Mouse (Mus musculus) gonadal fat pad, adult 2 months (tissue): ENCODE measurements around the gene Piezo1. TPM values are rescaled to one million over a fixed set of nuclear protein-coding genes. Genes with fewer than 3 reads are reported as not detected.
"Not testable (repeated sequence)": the region's sequence is repeated elsewhere in the genome, so short reads cannot be mapped to it uniquely, and the experiment has no call there.

Source experiments
- DNase-seq: peaks from one replicate; pipeline ENCODE4 v3.0.0-alpha.2; 2012; ENCODE audit warnings: low read depth
- polyA plus RNA-seq: library from polyadenylated mRNA; depleted of rRNA; stranded (reverse); fragments of >200 nt; gene quantifications from 2 replicates; pipeline ENCODE4 v1.2.3, GENCODE M21; 2012; rRNA removed

The Piezo1 gene
- 161 and 162 TPM in 2 replicates for polyA plus RNA-seq

DNA sequence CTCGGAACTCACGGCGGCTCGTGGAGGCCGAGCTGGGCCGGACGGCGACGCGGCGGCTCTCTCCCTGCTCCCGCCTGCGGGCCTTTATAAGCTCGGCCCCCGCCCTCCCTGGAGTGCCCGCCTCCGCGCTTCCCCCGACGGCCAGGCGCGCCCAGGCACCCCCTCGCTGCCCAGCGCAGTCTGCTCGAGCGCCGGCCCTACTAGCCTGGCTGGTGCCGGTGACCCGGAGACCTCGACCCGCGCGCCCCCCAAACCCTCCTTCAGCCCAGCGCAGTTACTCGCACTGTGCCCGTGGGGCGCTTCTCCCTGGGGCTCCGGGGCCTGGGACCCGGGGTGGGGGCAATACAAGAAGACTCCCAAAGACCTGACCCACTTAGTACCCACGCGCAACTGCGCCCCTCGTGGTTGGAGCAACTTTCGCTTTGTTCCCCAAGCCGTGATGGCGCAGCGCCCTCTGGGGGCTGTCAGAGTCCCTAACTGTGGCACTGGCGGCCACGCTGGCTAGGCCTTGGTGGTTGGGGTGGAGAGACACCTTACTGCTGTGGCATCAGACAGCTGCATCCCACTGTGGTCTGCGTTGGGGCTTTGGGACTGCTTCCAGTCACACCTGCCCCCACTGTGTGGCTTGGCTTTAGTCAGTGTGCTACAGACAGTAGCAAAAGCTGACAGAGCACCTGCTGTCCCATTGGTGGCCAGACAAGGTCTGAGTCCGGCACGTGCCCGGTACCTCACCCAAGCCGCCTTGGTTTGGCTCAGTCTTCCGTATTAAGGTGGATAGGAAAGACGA is at the start of gene Piezo1:
TSS of gene Piezo1 (minus strand) at position 65 of the 787 bp plus-strand sequence.
- DNase-seq: no peak

DNA sequence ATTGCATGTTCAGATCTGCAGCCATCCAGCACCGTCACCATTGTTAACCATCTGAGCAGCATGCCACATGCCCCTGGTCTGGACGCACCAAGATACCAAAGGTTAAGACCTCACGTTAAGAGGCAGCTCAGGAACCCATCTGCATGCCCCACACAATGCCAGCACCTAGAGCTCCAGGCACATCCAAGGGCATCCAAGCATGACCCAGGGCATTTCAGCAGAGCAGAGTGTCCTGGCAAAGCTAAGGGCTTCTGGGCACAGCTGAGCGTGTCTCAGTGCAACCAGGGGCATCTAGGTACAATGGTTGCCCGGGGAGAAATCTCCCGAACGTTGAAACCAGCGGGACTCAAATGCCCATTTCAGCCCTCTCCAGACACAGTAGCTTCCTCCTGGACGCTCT is 49.5 kb upstream of the Piezo1 start:
- no peak for DNase-seq

DNA sequence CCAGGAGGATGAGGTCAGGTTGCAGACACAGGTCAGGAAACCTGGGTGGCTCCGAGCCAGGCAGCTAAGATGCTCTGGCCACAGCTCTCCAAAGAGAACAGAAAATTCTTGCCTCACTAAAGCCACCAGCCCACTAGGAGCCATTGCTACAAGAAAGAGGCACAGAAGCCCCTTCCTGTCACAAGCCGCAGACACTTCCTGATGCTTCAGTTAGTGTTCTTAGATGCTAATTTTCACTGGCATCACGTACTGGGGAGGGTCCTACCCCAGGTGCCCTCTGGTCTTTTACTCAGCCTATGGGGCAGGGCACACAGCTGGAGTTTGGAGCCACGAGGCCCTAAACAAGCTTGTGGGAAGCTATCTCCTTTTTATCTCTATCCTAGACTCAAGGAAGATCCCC is 44.9 kb upstream of the Piezo1 start:
- no peak for DNase-seq

DNA sequence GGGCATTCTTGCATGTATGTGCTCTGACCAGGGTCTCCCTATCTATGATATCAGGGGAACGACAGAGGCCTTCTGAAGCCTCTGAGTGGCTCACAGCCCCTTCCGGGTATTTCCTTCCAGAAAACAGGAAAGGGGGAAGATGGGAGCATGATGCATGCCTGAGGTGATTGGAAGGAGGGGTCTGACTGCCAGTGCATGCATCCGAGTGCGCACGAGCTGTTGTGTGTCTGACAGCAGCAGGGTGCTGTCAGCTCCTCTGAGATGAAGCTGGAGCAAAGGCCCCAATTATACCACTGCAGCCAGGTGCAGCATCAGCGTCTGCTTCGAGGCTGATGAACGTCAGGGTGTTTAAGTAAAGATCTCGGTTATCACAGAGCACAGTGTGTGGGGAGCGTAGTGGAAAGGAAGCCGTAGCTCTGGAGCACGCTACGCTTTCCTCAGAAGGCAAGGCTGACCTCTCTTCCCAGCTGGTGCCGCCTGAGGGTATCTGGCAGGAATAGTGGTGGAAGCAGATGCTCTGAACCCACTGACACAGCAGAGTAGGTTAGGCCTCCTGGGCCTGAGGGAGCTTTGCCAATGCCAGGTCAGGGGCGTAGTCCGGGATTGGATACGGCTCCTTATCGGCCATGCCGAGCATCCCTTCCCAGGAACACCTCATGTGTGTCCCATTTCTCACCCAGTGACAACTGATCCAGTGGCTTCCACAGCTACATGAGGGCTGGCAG is 42.8 kb upstream of the Piezo1 start:
- no peak for DNase-seq

DNA sequence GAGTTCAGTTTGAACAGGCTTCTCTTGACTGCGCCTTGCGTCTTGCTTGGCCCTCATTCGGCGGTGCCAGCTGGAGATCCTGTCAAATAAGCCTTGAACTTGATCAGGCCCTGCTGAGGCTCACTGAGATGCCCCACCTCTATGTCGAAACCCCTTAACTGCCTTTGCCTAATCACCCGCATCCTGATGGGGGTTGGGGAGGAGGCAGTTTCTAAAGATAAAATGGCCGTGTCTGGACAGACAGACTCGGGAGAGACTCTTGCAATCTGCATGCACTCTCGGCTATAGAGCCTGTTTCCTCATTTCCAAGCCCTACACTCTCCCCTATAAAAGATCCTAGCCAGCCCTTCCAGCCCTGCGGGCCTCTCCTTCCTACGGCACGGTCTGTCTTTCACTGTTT is 42.1 kb upstream of the Piezo1 start:
- no peak for DNase-seq

DNA sequence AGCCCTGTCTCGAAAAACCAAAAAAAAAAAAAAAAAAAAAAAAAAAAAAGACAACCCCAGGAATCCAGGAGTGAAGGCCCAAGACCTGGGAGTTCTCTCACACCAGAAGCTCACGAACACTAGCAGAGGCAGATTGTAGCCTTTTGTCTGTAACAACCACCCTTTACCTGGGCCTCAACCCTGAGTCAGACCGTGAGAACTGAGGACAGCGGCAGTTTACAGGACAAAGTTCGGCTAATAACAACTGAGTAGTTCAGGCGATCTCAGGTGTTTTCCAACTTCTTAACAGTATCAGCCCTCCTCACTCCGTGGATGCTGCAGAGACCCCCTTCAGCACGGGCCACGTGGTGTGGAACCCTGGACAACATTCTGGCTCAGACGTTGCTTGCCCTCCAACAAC is 35.6 kb upstream of the Piezo1 start:
- no peak for DNase-seq

DNA sequence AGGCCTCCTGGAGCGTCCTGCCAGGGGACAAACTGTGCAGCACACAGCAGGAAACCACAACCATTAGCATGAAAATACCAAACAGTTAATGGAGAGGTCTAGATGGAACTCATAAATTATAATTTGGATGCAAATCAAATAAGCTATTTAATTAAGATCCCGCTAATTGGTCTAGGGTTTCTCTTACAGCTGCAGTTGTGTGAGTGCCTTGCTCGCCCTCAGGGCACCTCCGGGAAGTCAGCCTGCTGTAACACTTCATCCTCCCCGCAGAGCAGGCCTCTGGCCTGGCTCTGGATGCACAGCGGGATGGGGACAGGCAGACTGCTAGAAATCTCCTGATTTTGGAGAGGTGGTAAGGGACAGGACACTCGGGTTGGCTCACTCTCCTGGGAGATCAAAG is 35.0 kb upstream of the Piezo1 start:
- DNase-seq: no peak

DNA sequence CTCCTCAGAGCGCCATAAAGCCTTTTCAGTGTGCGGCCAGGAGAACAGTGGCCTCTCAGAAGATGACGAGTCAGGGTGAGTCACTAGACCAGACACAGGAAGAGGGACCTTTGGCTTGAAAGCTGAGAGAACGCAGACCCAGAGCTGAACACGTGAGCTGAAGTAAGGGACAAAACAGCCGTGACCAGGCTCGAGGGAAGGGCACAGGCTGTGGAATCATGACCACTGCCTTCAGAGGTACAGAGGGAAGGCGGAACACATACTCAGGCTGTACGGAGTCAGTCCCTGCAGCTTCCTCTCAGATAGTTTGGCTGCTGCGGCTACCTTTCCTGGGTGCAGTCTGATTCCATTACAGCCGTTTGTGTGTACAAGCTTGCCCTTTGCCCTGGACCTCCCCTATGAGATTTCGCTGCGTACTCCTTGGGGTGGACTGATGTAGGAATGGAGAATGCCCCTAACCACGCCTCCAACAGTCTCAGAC is 34.3 kb upstream of the Piezo1 start:
- no peak for DNase-seq

DNA sequence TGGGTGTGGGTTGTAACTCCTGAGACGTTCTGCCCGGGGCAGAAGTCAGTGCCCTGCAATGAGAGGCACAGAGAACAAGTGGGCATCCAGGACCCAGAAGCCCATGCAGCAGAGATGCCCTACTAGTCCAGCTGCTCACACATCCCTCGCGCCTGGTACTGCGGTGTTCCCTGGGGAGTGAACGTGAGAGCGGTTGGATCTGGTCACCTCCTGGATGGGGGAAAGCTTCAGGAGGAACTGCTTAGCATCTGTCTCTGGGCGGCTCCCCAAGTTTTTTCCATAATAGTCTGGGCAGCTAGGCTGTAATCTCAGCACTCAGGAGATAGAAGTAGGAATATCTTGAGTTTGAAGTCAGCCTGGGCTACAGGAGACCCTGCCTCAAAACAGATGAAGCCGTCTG is 33.9 kb upstream of the Piezo1 start:
- DNase-seq: no peak

DNA sequence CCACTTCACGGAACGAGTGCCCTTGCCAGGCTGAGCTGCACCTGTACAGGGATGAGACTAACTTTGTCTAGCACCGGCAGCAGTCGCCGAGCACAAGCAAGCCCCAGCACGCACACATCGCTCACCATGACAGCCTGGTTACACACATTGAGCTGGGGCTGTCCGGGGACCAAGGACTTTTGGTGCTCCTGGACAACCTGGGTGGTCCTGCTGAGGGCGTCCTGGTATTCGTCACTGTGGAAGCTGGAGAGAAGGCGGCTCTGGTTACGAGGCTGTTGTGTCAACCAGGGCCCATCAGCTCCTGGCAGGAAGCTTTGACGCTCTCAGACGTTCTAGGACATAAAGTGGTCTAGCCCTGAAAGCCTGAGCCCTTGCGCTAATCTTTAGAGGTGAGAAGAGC is 29.8 kb upstream of the Piezo1 start:
- no peak for DNase-seq

DNA sequence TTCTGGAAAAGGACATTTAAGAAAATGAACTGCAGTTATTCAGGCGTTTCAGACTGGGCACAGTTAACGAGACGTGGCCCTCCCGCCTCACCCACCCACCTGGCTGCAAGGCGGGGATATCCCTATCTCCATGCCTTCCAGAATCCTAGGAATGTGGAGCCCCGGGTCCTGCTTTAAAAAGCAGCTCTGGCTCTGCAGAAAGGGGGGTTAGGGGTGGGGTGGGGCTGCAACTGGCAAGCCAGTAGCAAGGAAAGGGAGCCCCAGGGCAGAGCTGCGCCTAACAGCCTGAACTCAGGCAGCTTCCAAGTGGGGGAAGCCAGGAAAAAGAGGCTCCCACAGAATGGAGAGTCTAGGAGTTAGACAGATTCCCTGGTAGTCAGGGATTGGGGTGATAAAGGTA is 28.1 kb upstream of the Piezo1 start:
- DNase-seq: no peak

DNA sequence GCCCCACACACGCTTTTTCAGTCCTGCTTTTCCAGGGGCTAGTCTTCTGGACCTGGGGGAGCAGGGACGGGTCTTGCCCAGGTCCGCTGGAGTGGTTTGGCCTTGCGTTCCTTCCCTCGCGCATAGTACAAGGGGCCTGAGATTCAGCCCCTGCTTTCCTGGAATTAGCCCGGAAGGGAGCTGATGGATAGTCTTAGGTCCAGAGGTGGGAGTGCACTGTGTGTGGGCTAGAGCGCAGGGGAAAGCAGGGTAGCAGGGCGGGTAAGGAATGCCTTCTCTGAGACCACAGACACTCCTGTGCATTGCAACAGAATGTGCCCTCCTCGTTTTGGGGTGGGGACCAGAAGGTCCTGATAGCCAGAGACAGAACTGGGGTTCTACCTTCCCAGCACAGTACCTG is 26.0 kb upstream of the Piezo1 start:
- DNase-seq: no peak

DNA sequence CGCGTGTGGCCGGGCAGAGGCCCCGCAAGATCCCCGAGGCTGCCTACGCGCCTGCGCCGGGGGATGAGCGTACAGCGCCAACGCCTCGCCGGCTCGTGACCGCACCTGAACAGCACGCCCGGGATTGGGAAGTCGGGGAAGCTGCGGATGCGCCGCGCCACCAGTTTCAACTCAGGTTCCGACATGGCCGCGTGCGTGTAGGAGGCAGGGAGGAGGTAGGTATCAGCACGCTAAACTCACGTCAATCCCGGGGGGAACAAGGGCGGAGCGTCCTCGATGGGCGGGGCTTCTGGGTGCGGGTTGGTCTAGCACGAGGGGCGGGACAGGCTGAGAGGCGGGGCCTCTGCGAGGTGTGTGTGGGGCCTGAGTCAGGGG is 25.5 kb upstream of the Piezo1 start, which contains the start of gene Aprt:
TSS of gene Aprt (minus strand) at position 262 of the 375 bp plus-strand sequence.
- no peak for DNase-seq

DNA sequence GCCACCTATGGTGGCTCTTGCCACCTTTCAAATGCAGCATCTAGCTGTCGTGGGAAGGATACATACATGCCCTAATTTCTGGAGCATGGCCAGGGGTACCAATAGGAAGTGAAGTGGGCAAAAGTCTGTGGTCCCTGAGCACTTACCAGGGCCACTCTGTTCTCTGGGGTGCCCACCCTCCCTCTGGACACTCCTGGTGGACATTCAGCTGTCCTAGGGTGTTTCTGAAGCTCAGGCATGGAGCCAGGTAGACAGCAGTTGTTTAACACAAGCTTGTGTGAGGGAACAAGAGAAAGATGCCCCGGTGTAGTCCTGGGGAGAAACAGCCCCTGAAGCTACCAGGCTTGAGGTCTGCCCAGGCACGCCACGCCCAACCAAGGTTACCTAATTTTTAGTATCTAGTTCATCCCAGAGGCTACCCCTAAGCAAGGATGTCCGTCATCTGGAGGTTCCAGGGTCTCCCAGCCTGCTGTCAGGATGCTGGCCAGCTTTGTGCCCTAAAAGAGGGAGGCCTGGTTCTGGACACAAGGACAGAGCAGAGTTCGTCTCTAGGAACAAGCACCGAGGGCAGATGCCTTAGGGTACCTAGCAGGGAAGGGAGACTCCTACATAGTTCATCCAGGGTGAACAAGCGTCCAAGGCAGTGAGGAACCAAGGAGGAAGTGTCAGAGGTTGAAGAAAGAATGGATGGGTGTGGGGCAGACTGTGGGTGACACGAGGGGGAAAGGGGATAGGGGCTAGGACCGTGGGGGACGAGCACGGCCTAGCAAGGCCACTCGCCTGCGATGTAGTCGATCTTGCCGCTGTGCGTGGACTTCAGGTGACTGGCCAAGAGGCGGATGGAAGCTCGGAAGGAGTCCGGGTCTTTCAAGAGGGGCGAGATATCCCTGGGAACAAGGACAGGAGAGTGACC is 24.9 kb upstream of the Piezo1 start:
- no peak for DNase-seq

DNA sequence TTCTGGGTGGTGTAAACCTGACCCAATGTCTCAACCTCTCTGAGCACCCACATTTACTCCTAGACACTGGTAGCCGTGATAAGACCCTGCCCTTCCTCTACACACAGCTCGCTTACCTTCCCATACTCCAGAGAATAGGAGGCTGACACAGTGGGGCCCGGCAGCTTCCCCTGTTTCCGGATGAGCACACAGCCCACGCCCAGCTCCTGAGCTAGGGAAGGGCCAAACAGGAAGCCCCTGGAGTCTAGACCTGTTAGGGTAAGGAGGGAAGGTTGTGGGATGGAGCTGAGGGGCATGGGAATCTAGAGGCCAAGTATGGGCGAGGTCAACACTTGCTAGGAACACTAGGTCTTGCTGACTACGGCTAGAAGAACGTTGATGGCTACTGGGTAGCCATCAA is 24.2 kb upstream of the Piezo1 start:
- DNase-seq: no peak

DNA sequence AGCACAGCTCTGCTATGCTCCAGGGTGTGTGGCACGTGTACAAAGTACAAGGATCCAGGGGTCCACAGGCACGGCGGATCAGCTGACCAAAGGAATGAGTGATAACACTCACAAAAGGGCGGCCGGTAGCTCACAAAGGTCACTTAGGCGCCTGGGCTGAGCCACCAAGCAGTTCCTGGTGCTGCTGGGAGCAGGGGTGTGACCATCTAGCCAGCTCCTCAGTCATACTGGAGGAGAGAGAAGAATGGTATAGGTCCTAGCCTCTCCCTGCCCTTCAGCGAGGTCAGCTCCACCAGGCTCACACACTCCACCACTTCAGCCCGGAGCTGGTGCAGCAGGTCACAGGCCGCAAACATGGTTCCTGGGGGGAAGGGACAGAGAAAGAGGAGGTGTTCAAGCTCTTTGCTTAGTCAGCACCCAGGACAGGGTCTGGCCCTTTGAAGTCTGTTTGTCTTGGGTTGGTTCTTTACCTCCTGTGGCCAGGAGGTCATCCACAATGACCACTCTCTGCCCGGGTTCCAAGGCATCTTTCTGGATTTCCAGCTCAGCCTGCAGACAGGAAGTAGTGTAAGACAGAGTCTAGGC is 23.6 kb upstream of the Piezo1 start:
- DNase-seq: no peak

DNA sequence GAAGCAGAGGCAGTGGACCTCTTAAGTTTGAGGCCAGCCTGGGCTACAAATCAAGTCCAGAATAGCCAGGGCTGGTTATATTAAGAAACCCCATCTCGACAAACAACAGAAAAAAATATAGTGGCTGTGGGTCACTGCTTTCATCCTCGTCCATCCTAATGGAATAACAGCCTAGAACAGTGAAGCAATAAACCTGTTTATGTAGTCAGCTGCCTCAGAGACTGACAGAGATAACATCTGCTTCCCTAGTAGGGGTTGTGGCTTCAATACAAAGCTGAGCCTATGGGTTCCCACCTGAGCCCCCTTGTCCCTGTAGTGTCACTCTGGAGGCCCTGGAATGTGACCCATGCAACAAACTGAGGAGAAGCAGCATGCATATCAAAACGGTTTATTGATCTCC is 23.1 kb upstream of the Piezo1 start:
- DNase-seq: no peak

DNA sequence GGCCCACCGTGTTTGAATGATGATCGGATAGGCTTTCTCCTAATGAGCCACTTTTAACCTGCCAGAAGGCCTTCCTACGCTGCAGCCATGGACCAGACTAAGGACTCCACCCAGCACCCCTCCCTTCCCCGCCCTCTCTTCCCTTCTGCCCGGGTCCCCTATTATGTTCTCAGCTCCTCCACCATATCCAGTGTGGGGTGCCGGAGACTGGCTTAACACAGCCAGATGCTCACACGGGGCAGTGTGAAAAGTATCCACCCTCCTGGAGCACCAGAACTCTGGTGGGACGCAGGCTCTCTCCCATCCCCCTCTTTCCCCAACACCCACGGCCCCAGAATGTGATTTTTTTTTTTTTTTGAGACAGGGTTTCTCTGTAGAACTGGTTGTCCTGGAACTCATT is 22.4 kb upstream of the Piezo1 start:
- DNase-seq: no peak

DNA sequence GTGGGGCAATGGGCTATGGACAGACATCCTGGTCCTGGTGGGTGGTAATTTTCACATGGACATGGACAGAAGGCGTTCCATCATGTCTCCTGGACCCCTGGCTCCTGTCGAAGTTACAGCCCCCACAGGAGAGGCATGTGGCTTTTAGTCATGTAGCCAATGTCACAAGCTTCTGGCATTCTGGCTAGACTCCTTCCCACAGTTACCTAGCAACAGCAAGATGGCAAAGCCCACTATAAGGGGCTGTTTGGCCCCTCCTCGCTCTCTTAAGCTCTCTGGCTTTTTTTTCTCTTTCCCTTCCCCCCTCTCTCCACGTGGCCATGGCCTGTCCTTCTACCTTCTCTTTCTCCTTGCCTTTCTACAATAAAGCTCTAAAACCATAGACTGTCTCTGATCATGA is 22.0 kb upstream of the Piezo1 start:
- not testable (repeated sequence) for DNase-seq

DNA sequence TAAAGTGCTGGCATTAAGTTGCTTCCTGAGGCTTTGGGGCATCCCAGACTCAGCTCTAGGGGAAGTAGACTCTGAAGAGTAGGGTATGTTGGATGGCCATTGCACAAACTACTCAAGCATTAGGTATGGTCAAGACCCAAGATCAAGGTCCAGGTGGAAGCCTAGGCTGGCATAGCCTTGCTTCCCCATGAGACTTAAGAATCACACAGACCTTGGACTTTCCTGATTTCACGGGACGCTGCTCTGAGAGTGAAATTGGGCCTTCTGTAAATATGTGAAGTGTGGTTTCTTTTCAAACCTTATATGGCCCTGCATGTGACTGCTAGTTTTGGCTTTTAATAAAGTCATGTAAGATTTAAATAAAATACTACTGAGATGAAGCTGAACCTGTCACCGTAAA is 21.6 kb upstream of the Piezo1 start:
- no peak for DNase-seq

DNA sequence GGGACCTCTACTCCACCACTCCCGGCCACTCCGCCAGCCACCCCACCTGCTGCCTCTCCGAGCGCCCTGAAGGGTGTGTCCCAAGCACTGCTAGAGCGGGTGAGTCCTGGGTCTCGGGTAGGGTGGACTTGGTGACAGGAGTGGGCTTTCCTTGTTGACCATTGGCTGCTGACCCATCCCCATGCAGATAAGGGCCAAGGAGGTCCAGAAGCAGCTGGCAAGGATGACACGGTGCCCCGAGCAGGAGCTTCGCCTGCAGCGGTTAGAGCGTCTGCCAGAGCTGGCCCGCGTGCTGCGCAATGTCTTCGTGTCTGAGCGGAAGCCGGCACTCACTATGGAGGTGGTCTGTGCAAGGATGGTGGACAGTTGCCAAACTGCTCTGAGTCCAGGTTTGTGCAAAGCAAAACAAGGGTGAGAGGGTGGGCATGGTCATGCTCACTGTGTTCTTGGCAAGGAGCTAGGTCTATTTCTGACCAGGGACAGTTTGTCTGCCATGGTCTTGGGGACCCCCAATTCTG is 20.7 kb upstream of the Piezo1 start:
- no peak for DNase-seq

DNA sequence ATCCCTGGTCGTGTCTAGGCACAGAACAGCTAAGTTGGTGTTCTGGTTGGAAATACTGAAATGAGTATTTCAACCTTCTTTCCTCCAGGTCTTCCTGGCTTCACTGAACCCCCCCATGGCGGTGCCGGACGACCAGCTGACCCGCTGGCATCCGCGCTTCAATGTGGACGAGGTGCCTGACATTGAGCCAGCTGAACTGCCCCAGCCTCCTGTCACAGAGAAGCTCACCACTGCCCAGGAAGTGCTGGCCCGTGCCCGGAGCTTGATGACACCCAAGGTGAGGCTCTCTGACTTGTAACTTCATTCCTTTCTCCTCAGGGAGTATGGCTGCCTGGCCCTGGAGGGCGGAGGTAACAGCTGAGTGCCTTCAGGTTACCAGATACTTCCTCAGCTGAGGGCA is 20.0 kb upstream of the Piezo1 start:
- DNase-seq: no peak
